Mouse (Mus musculus) kidney, adult 2 months (tissue): ENCODE data around the gene Cnpy1.

ENCODE experiments used
- CTCF ChIP-seq: fragments of 200-500 bp; conservative IDR thresholded peaks from 2 replicates; pipeline ENCODE4 v1.5.1; 2011; ENCODE audit warnings: low read depth, mild to moderate bottlenecking, control low read depth, low read length, moderate library complexity, mixed read lengths; ENCODE audit not compliant: insufficient read depth, insufficient read length
- POLR2A ChIP-seq: fragments of 200-500 bp; IDR thresholded peaks from one replicate; pipeline ENCODE4 v1.6.1; 2011; ENCODE audit warnings: low read depth, low read length, control low read depth

GRCm38 (mm10) chr5:28175570-28175919 is 70.1 kb downstream of the Cnpy1 start:
- TF ChIP-seq POLR2A = no peak
- TF ChIP-seq CTCF = no peak
